Mouse (Mus musculus) ovary, adult 18-20 months (tissue): ENCODE measurements at regions not wholly inside any gene's neighbourhood (a gene's known extent, or its start where the extent isn't known, plus 50 kb on each side); places are given as distances from the start of the nearest gene placed in this dataset.
"Not testable (repeated sequence)": the region's sequence is repeated elsewhere in the genome, so short reads cannot be mapped to it uniquely, and the experiment has no call there.

ENCODE experiments used
- DNase-seq: peaks from one replicate; pipeline ENCODE4 v3.0.0; 2022; ENCODE audit warnings: low spot score, mixed read lengths

GRCm38 (mm10) chr4:67141896-67142295, 314.5 kb downstream of the Tlr4 start:
- no peak for DNase-seq

GRCm38 (mm10) chr4:67148521-67148920, 321.1 kb downstream of the Tlr4 start:
- no peak for DNase-seq

- DNase-seq: no peak
Measured at GRCm38 (mm10) chr4:67162673-67163072, 335.3 kb downstream of the Tlr4 start.

- no peak for DNase-seq
Measured at GRCm38 (mm10) chr4:67167720-67168119, 340.3 kb downstream of the Tlr4 start.

GRCm38 (mm10) chr4:67187725-67188510, 360.5 kb downstream of the Tlr4 start:
- no peak for DNase-seq

GRCm38 (mm10) chr4:67190536-67190935, 363.2 kb downstream of the Tlr4 start:
- no peak for DNase-seq

- no peak for DNase-seq
Measured at GRCm38 (mm10) chr4:67194425-67194824, 367.0 kb downstream of the Tlr4 start.

- no peak for DNase-seq
Measured at GRCm38 (mm10) chr4:67196907-67197306, 369.5 kb downstream of the Tlr4 start.

- peak; percentile 49 for DNase-seq
Measured at GRCm38 (mm10) chr4:67208406-67208805, 381.0 kb downstream of the Tlr4 start.

- no peak for DNase-seq
Measured at GRCm38 (mm10) chr4:67213363-67213762, 386.0 kb downstream of the Tlr4 start.

GRCm38 (mm10) chr4:67224533-67224932, 397.1 kb downstream of the Tlr4 start:
- no peak for DNase-seq

GRCm38 (mm10) chr4:67229214-67229613, 401.8 kb downstream of the Tlr4 start:
- DNase-seq: no peak

- no peak for DNase-seq
Measured at GRCm38 (mm10) chr4:67273553-67273952, 446.2 kb downstream of the Tlr4 start.

GRCm38 (mm10) chr4:67301020-67301419, 473.6 kb downstream of the Tlr4 start:
- no peak for DNase-seq

- DNase-seq: no peak
Measured at GRCm38 (mm10) chr4:67301740-67302139, 474.4 kb downstream of the Tlr4 start.

- DNase-seq: not testable (repeated sequence)
Measured at GRCm38 (mm10) chr4:67320098-67320497, 492.7 kb downstream of the Tlr4 start.
